Mouse (Mus musculus): ENCODE measurements around the gene Tanc2.

DNA sequence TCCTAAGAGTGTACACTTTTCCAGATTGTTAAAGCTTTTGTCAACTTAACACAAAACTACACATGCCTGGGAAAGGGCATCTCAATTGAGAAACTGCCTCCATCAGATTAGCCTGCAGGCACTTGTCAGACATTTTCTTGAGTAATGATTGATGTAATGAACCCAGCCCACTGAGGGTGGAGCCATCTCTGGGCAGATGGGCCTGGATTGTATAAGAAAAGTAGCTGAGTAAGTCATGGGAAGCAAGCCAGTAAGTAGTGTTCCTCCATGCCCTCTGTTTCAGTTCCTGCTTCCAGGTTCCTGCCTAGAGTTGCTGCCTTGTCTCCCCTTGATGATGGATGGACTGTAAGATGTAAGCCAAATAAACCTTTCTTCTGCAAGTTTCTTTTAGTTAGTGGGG is 12.6 kb upstream of the Tanc2 start:
- TF ChIP-seq GATA1 (IDR thresholded peaks at IDR 0.05; ENCODE audit: low read length) (no peak), TAL1 (IDR thresholded peaks at IDR 0.05; ENCODE audit: low read length) (no peak)

Data from erythroblast, embryonic 14.5 days (primary cell).